Mouse (Mus musculus) lung, postnatal 36 days (tissue): Measurements from ENCODE around the gene Gm45713.
A peak's percentile ranks its signal among the peaks of the same experiment; 100 is the strongest.
"Not testable (repeated sequence)": the region's sequence is repeated elsewhere in the genome, so short reads cannot be mapped to it uniquely, and the experiment has no call there.

Source experiments
- DNase-seq: peaks from one replicate; pipeline ENCODE4 v3.0.0; 2022; ENCODE audit warnings: mixed read lengths

The Gm45713 gene

GRCm38 (mm10) chr7:45135993-45136567 lies at the start of gene Gm45713, which contains the start of gene Flt3l:
Gene Gm45713 (minus strand): TSS chr7:45136231.
Gene Flt3l (minus strand): TSS chr7:45136432.
- DNase-seq: peak; percentile 96

- no peak for DNase-seq
Observed at GRCm38 (mm10) chr7:45183672-45184071, 47.6 kb upstream of the Gm45713 start.

GRCm38 (mm10) chr7:45182606-45183005 lies 46.6 kb upstream of the Gm45713 start:
- no peak for DNase-seq

GRCm38 (mm10) chr7:45182199-45182601 lies 46.2 kb upstream of the Gm45713 start:
- peak; percentile 94 for DNase-seq

- DNase-seq: no peak
Observed at GRCm38 (mm10) chr7:45181540-45181939, 45.5 kb upstream of the Gm45713 start.

GRCm38 (mm10) chr7:45180896-45181477 lies 45.0 kb upstream of the Gm45713 start, which contains the start of gene Pth2:
Gene Pth2 (plus strand): TSS chr7:45180995.
- no peak for DNase-seq

GRCm38 (mm10) chr7:45179469-45179868 lies 43.4 kb upstream of the Gm45713 start, which contains the start of gene Gfy:
Gene Gfy (minus strand): TSS chr7:45179569.
- DNase-seq: no peak

- no peak for DNase-seq
Observed at GRCm38 (mm10) chr7:45178550-45178949, 42.5 kb upstream of the Gm45713 start.

GRCm38 (mm10) chr7:45176356-45176755 lies 40.3 kb upstream of the Gm45713 start:
- DNase-seq: no peak

- no peak for DNase-seq
Observed at GRCm38 (mm10) chr7:45175929-45176328, 39.9 kb upstream of the Gm45713 start.

GRCm38 (mm10) chr7:45175398-45175797 lies 39.4 kb upstream of the Gm45713 start:
- no peak for DNase-seq

- DNase-seq: no peak
Observed at GRCm38 (mm10) chr7:45174567-45175280, 38.7 kb upstream of the Gm45713 start.

GRCm38 (mm10) chr7:45173772-45174171 lies 37.7 kb upstream of the Gm45713 start:
- not testable (repeated sequence) for DNase-seq

GRCm38 (mm10) chr7:45172974-45173373 lies 36.9 kb upstream of the Gm45713 start:
- DNase-seq: peak; percentile 30

- no peak for DNase-seq
Observed at GRCm38 (mm10) chr7:45169495-45169894, 33.5 kb upstream of the Gm45713 start.

GRCm38 (mm10) chr7:45168656-45169055 lies 32.6 kb upstream of the Gm45713 start:
- DNase-seq: no peak

GRCm38 (mm10) chr7:45167761-45168445 lies 31.9 kb upstream of the Gm45713 start:
- no peak for DNase-seq

- no peak for DNase-seq
Observed at GRCm38 (mm10) chr7:45166950-45167401, 30.9 kb upstream of the Gm45713 start.

GRCm38 (mm10) chr7:45165701-45166100 lies 29.7 kb upstream of the Gm45713 start:
- DNase-seq: no peak

GRCm38 (mm10) chr7:45164833-45165232 lies 28.8 kb upstream of the Gm45713 start:
- no peak for DNase-seq

GRCm38 (mm10) chr7:45163735-45164490 lies 27.9 kb upstream of the Gm45713 start, which contains the start of gene Slc17a7:
Gene Slc17a7 (plus strand): TSS chr7:45163949.
- DNase-seq: peak; percentile 47

GRCm38 (mm10) chr7:45162996-45163615 lies 27.1 kb upstream of the Gm45713 start:
- no peak for DNase-seq
